ENCODE assay signal across 9 mouse cellular contexts in genomic region chr10:66911261-66911911, GRCm38 (mm10).
DNase-seq lines count a peak whose midpoint lies in the region; ATAC-seq lines count a peak whose summit lies in the region.
"Had no signal": no experiment of that assay in that cellular context is flagged by ENCODE, and none has a peak within 500 bp of the region (broad histone marks: within the 10 kb centered on the region; RNA-seq: fewer than 3 reads in every experiment).

No protein-coding gene starts in this region.

- no peak overlapping the region for H3K4me3 ChIP-seq in lung, embryonic 15.5 days

- 40% methylated on average over 10 of the region's 10 CpGs for WGBS in lung, embryonic 15.5 days

- ATAC-seq in frontal cortex, adult (ENCODE audit: low TSS enrichment): peak; percentile 80
- peak; percentile 32; the same call in 1 of the 2 replicates for ATAC-seq in lung, embryonic 15.5 days (ENCODE audit: borderline replicate concordance, extremely low read depth, low FRiP score, low TSS enrichment)
- ATAC-seq: Patski had no signal

- H3K27ac ChIP-seq in lung, embryonic 15.5 days: peak overlapping the region; percentile 67

- H3K9me3 ChIP-seq in lung, embryonic 15.5 days: no peaks in the 10 kb centered on the region

- no peaks in the 10 kb centered on the region for H3K27me3 ChIP-seq in lung, embryonic 15.5 days
- H3K27me3 ChIP-seq: Patski had no signal

- H3K4me2 ChIP-seq in lung, embryonic 15.5 days: peak overlapping the region; percentile 25; the same call in 1 of the 2 replicates

- peaks cover 28% of the 10 kb centered on the region for H3K4me1 ChIP-seq in lung, embryonic 15.5 days

- DNase-seq in frontal cortex, postnatal 10 days (ENCODE audit: low spot score in 2 of 2): no peak
- peak; percentile 86 for DNase-seq in R1 (ENCODE audit: low read depth, low spot score)
- peak; percentile 85 for DNase-seq in heart, adult 8-10 months (ENCODE audit: low spot score)
- DNase-seq in kidney, adult 8-10 months: peak; percentile 63 to 79
- DNase-seq in retina, embryonic 14.5 days (ENCODE audit: low spot score): no peak
- no peak for DNase-seq in natural killer cell, adult 2 months (ENCODE audit: low spot score in 2 of 2)

- no peak overlapping the region for H3K9ac ChIP-seq in lung, embryonic 15.5 days

- H3K36me3 ChIP-seq in lung, embryonic 15.5 days: no peaks in the 10 kb centered on the region

Comparison
In these comparisons a context has a peak if more than half of its experiments do, and no peak if none do; other contexts are left out.
1. DNase-seq: peak in R1 (single experiment), heart, adult 8-10 months (single experiment) and kidney, adult 8-10 months (2 of 2); none in frontal cortex, postnatal 10 days (0 of 2), retina, embryonic 14.5 days (single experiment) and natural killer cell, adult 2 months (0 of 2).